Mouse (Mus musculus): ENCODE measurements around the gene Nup93. TPM values are rescaled to one million over a fixed set of nuclear protein-coding genes. Genes with fewer than 3 reads are reported as not detected.

The Nup93 gene
- polyA plus RNA-seq, 1 experiment = 10.0 TPM

GRCm38 (mm10) chr8:94209639-94210038 lies 4.7 kb upstream of the Nup93 start:
- no peak for TF ChIP-seq GATA1 (IDR thresholded peaks at IDR 0.05; ENCODE audit: low read length)

GRCm38 (mm10) chr8:94210225-94210624 lies 4.1 kb upstream of the Nup93 start:
- no peak for TF ChIP-seq GATA1 (IDR thresholded peaks at IDR 0.05; ENCODE audit: low read length)

- no peak for TF ChIP-seq GATA1 (IDR thresholded peaks at IDR 0.05; ENCODE audit: low read length)
Measured at GRCm38 (mm10) chr8:94213819-94214218, 545 bp upstream of the Nup93 start.

GRCm38 (mm10) chr8:94227381-94227939 lies 13.1 kb downstream of the Nup93 start:
- TF ChIP-seq GATA1 (IDR thresholded peaks at IDR 0.05; ENCODE audit: low read length) = no peak

- peak; percentile 28 for TF ChIP-seq GATA1 (IDR thresholded peaks at IDR 0.05; ENCODE audit: low read length)
Measured at GRCm38 (mm10) chr8:94240240-94240751, 25.9 kb downstream of the Nup93 start.

GRCm38 (mm10) chr8:94249836-94250435 lies 35.6 kb downstream of the Nup93 start:
- no peak for TF ChIP-seq GATA1 (IDR thresholded peaks at IDR 0.05; ENCODE audit: low read length)

- no peak for TF ChIP-seq GATA1 (IDR thresholded peaks at IDR 0.05; ENCODE audit: low read length)
Measured at GRCm38 (mm10) chr8:94258881-94259280, 44.5 kb downstream of the Nup93 start.

- TF ChIP-seq GATA1 (IDR thresholded peaks at IDR 0.05; ENCODE audit: low read length) = no peak
Measured at GRCm38 (mm10) chr8:94262626-94263297, 48.4 kb downstream of the Nup93 start.

GRCm38 (mm10) chr8:94266344-94267191 lies 52.2 kb downstream of the Nup93 start:
- no peak for TF ChIP-seq GATA1 (IDR thresholded peaks at IDR 0.05; ENCODE audit: low read length)

GRCm38 (mm10) chr8:94268359-94268890 lies 54.1 kb downstream of the Nup93 start:
- no peak for TF ChIP-seq GATA1 (IDR thresholded peaks at IDR 0.05; ENCODE audit: low read length)

- no peak for TF ChIP-seq GATA1 (IDR thresholded peaks at IDR 0.05; ENCODE audit: low read length)
Measured at GRCm38 (mm10) chr8:94270309-94270708, 55.9 kb downstream of the Nup93 start.

GRCm38 (mm10) chr8:94271102-94271501 lies 56.7 kb downstream of the Nup93 start:
- no peak for TF ChIP-seq GATA1 (IDR thresholded peaks at IDR 0.05; ENCODE audit: low read length)

- no peak for TF ChIP-seq GATA1 (IDR thresholded peaks at IDR 0.05; ENCODE audit: low read length)
Measured at GRCm38 (mm10) chr8:94272612-94273011, 58.2 kb downstream of the Nup93 start.

GRCm38 (mm10) chr8:94273289-94273850 lies 59.0 kb downstream of the Nup93 start:
- no peak for TF ChIP-seq GATA1 (IDR thresholded peaks at IDR 0.05; ENCODE audit: low read length)

GRCm38 (mm10) chr8:94274030-94274429 lies 59.7 kb downstream of the Nup93 start:
- no peak for TF ChIP-seq GATA1 (IDR thresholded peaks at IDR 0.05; ENCODE audit: low read length)
